ENCODE assay signal across 19 mouse cellular contexts in the genomic region with DNA sequence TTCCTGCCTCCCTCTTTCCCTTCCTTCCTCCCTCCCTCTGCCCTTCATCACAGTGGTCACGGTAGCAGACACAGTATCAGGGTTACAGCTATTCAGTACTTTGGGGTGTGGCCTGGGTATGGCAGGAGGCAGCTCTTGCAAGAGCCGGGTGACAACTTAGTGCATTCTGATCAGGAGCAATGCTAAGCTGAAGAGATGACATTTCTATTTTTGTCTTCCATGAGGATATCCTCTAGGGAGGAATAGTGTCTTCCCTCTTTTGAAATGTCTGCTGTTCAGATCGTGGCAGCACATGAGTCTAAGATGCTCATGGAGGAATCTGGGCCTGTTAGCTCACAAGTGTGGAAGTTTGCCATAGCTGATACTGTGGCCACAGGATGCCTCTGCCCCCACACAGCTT.
DNase-seq lines count a peak whose midpoint lies in the region; ATAC-seq and TF ChIP-seq lines count a peak whose summit lies in the region.
"Had no signal": no experiment of that assay in that cellular context is flagged by ENCODE, and none has a peak within 500 bp of the region (broad histone marks: within the 10 kb centered on the region; RNA-seq: fewer than 3 reads in every experiment).

No protein-coding gene starts in this region.

- intact Hi-C loops in heart, postnatal 10 days (cut with DNase I): loop anchor here (2.0 kb wide), 1 partner anchor 25 kb away; no protein-coding TSS in a partner anchor

- ATAC-seq in forebrain, postnatal 0 days: peak; percentile 58
- no peak for ATAC-seq in forebrain, embryonic 12.5 days (ENCODE audit: low FRiP score)
- ATAC-seq in heart, embryonic 16.5 days (replicated peaks; ENCODE audit: extremely low read depth, insufficient read depth, low FRiP score): no peak
- ATAC-seq in midbrain, embryonic 11.5 days (ENCODE audit: low FRiP score): no peak
- ATAC-seq in midbrain, embryonic 14.5 days (ENCODE audit: low FRiP score, low TSS enrichment): no peak
- ATAC-seq: intestine, embryonic 15.5 days had no signal

- TF ChIP-seq CTCF in forebrain, postnatal 0 days (IDR thresholded peaks at IDR 0.05; ENCODE audit: low read depth): no peak

- no peaks in the 10 kb centered on the region for H3K27me3 ChIP-seq in forebrain, postnatal 0 days (ENCODE audit: insufficient read depth, low read length)
- H3K27me3 ChIP-seq in forebrain, embryonic 12.5 days: no peaks in the 10 kb centered on the region
- no peaks in the 10 kb centered on the region for H3K27me3 ChIP-seq in heart, embryonic 10.5 days (ENCODE audit: insufficient read depth, poor library complexity, severe bottlenecking)
- no peaks in the 10 kb centered on the region for H3K27me3 ChIP-seq in heart, embryonic 16.5 days (ENCODE audit: control insufficient read depth, insufficient read depth, low read length)
- H3K27me3 ChIP-seq in midbrain, embryonic 11.5 days (ENCODE audit: control insufficient read depth, insufficient read depth, low read length): no peaks in the 10 kb centered on the region
- H3K27me3 ChIP-seq in midbrain, embryonic 14.5 days (ENCODE audit: control insufficient read depth, insufficient read depth, low read length): no peaks in the 10 kb centered on the region
- H3K27me3 ChIP-seq: embryonic facial prominence, embryonic 15.5 days; hindbrain, embryonic 13.5 days; intestine, embryonic 15.5 days had no signal

- no peaks in the 10 kb centered on the region for H3K9me3 ChIP-seq in forebrain, postnatal 0 days (ENCODE audit: low read length)
- H3K9me3 ChIP-seq in forebrain, embryonic 12.5 days: no peaks in the 10 kb centered on the region
- H3K9me3 ChIP-seq in heart, embryonic 10.5 days: no peaks in the 10 kb centered on the region
- no peaks in the 10 kb centered on the region for H3K9me3 ChIP-seq in heart, embryonic 16.5 days (replicated peaks; ENCODE audit: control insufficient read depth, low read length)
- H3K9me3 ChIP-seq in midbrain, embryonic 11.5 days (ENCODE audit: control insufficient read depth, low read length): no peaks in the 10 kb centered on the region
- H3K9me3 ChIP-seq in midbrain, embryonic 14.5 days (ENCODE audit: control insufficient read depth, low read length): no peaks in the 10 kb centered on the region
- H3K9me3 ChIP-seq: embryonic facial prominence, embryonic 15.5 days; forebrain, embryonic 10.5 days; hindbrain, embryonic 13.5 days; intestine, embryonic 15.5 days had no signal

- DNase-seq in forebrain, postnatal 0 days: no peak
- no peak for DNase-seq in heart, embryonic 10.5 days (ENCODE audit: low spot score)
- DNase-seq in heart, postnatal 10 days: no peak
- DNase-seq in heart, adult 8-10 months (ENCODE audit: low spot score): no peak
- DNase-seq in midbrain, embryonic 11.5 days (ENCODE audit: low spot score, missing footprints): peak; percentile 35
- DNase-seq in midbrain, embryonic 14.5 days: no peak
- DNase-seq: adrenal gland, postnatal 10 days; cerebellum, adult 11 months; cerebellum, adult 8-10 months; cerebellum, postnatal 14 days; embryo, embryonic 11 days; kidney, adult 18-20 months had no signal

- H3K4me3 ChIP-seq in forebrain, postnatal 0 days (ENCODE audit: low read depth, low read length): no peak overlapping the region
- no peak overlapping the region for H3K4me3 ChIP-seq in forebrain, embryonic 12.5 days (replicated peaks)
- H3K4me3 ChIP-seq in heart, embryonic 10.5 days: no peak overlapping the region
- H3K4me3 ChIP-seq in heart, embryonic 16.5 days (ENCODE audit: low read length): no peak overlapping the region
- no peak overlapping the region for H3K4me3 ChIP-seq in midbrain, embryonic 11.5 days (ENCODE audit: low read depth, low read length)
- H3K4me3 ChIP-seq in midbrain, embryonic 14.5 days (replicated peaks; ENCODE audit: low read depth, low read length): no peak overlapping the region
- H3K4me3 ChIP-seq: embryonic facial prominence, embryonic 15.5 days; erythroblast, embryonic 14.5 days; forebrain, embryonic 10.5 days; hindbrain, embryonic 13.5 days; intestine, embryonic 15.5 days had no signal

- H3K4me2 ChIP-seq in forebrain, postnatal 0 days (ENCODE audit: low read depth): no peak overlapping the region
- no peak overlapping the region for H3K4me2 ChIP-seq in forebrain, embryonic 12.5 days
- H3K4me2 ChIP-seq in heart, embryonic 16.5 days (ENCODE audit: low read depth, low read length): no peak overlapping the region
- H3K4me2 ChIP-seq in midbrain, embryonic 11.5 days: no peak overlapping the region
- H3K4me2 ChIP-seq in midbrain, embryonic 14.5 days (ENCODE audit: low read length): no peak overlapping the region
- H3K4me2 ChIP-seq: embryonic facial prominence, embryonic 15.5 days; hindbrain, embryonic 13.5 days; intestine, embryonic 15.5 days had no signal

- H3K36me3 ChIP-seq in forebrain, postnatal 0 days (ENCODE audit: insufficient read depth): peaks cover 12% of the 10 kb centered on the region
- peaks cover 14% of the 10 kb centered on the region for H3K36me3 ChIP-seq in forebrain, embryonic 12.5 days (replicated peaks)
- H3K36me3 ChIP-seq in heart, embryonic 10.5 days: 0 out of 2 replicates have a peak, but pooled peaks cover 12% of the 10 kb centered on the region
- H3K36me3 ChIP-seq in heart, embryonic 16.5 days (ENCODE audit: control insufficient read depth, insufficient read depth): no peaks in the 10 kb centered on the region
- H3K36me3 ChIP-seq in midbrain, embryonic 11.5 days (ENCODE audit: control insufficient read depth, insufficient read depth, low read length): no peaks in the 10 kb centered on the region
- peaks cover 2% of the 10 kb centered on the region; the same call in 1 of the 2 replicates for H3K36me3 ChIP-seq in midbrain, embryonic 14.5 days (ENCODE audit: control insufficient read depth, insufficient read depth, low read length)
- H3K36me3 ChIP-seq: intestine, embryonic 15.5 days had no signal

- 65% methylated on average over 3 of the region's 3 CpGs for WGBS in forebrain, postnatal 0 days
- WGBS in forebrain, embryonic 12.5 days: 86% methylated on average over 3 of the region's 3 CpGs
- 57% methylated on average over 3 of the region's 3 CpGs for WGBS in heart, embryonic 10.5 days
- 37% methylated on average over 3 of the region's 3 CpGs for WGBS in heart, embryonic 16.5 days
- 80% methylated on average over 3 of the region's 3 CpGs for WGBS in midbrain, embryonic 11.5 days
- 72% methylated on average over 3 of the region's 3 CpGs for WGBS in midbrain, embryonic 14.5 days

- H3K9ac ChIP-seq in forebrain, postnatal 0 days: no peak overlapping the region
- no peak overlapping the region for H3K9ac ChIP-seq in forebrain, embryonic 12.5 days
- H3K9ac ChIP-seq in heart, embryonic 16.5 days (ENCODE audit: low read length): no peak overlapping the region
- no peak overlapping the region for H3K9ac ChIP-seq in midbrain, embryonic 11.5 days (ENCODE audit: low read length)
- no peak overlapping the region for H3K9ac ChIP-seq in midbrain, embryonic 14.5 days (replicated peaks; ENCODE audit: low read length)
- H3K9ac ChIP-seq: embryonic facial prominence, embryonic 15.5 days; hindbrain, embryonic 13.5 days; intestine, embryonic 15.5 days had no signal

- H3K27ac ChIP-seq in forebrain, postnatal 0 days (ENCODE audit: low read depth, low read length): no peak overlapping the region
- no peak overlapping the region for H3K27ac ChIP-seq in forebrain, embryonic 12.5 days
- H3K27ac ChIP-seq in heart, embryonic 10.5 days: 0 out of 2 replicates have a peak overlapping the region, but pooled peaks have one; percentile 4
- peak overlapping the region; percentile 46; the same call in 1 of the 2 replicates for H3K27ac ChIP-seq in heart, embryonic 16.5 days (ENCODE audit: low read length)
- no peak overlapping the region for H3K27ac ChIP-seq in midbrain, embryonic 11.5 days (ENCODE audit: low read depth, low read length)
- H3K27ac ChIP-seq in midbrain, embryonic 14.5 days (replicated peaks; ENCODE audit: low read depth, low read length): no peak overlapping the region
- H3K27ac ChIP-seq: embryonic facial prominence, embryonic 15.5 days; forebrain, embryonic 10.5 days; hindbrain, embryonic 13.5 days; intestine, embryonic 15.5 days had no signal

- H3K4me1 ChIP-seq in forebrain, postnatal 0 days (ENCODE audit: insufficient read depth): 0 out of 2 replicates have a peak, but pooled peaks cover 4% of the 10 kb centered on the region
- peaks cover 2% of the 10 kb centered on the region; the same call in 1 of the 2 replicates for H3K4me1 ChIP-seq in forebrain, embryonic 12.5 days
- peaks cover 25% of the 10 kb centered on the region for H3K4me1 ChIP-seq in heart, embryonic 10.5 days
- H3K4me1 ChIP-seq in heart, embryonic 16.5 days (ENCODE audit: control insufficient read depth, insufficient read depth, low read length): peaks cover 40% of the 10 kb centered on the region
- no peaks in the 10 kb centered on the region for H3K4me1 ChIP-seq in midbrain, embryonic 11.5 days (ENCODE audit: control insufficient read depth, insufficient read depth, low read length)
- H3K4me1 ChIP-seq in midbrain, embryonic 14.5 days (ENCODE audit: control insufficient read depth, insufficient read depth, low read length): no peaks in the 10 kb centered on the region
- H3K4me1 ChIP-seq: forebrain, embryonic 10.5 days; intestine, embryonic 15.5 days had no signal

Comparison
In these comparisons a context has a peak if more than half of its experiments do, and no peak if none do; other contexts are left out.
1. H3K27ac ChIP-seq: peak in heart, embryonic 10.5 days (single experiment) and heart, embryonic 16.5 days (single experiment); none in forebrain, postnatal 0 days (single experiment), forebrain, embryonic 12.5 days (single experiment), midbrain, embryonic 11.5 days (single experiment) and midbrain, embryonic 14.5 days (single experiment).